Mouse (Mus musculus) C2C12 (cell line): Measurements from ENCODE around the gene Ube2q2. TPM values are rescaled to one million over a fixed set of nuclear protein-coding genes. Genes with fewer than 3 reads are reported as not detected.

Source experiments
- H3K27me3 ChIP-seq: one replicate; pipeline ENCODE4 v1.6.1; 2011; ENCODE audit not compliant: control insufficient read depth, insufficient read depth, insufficient read length
- H3K36me3 ChIP-seq: one replicate; pipeline ENCODE4 v1.6.1; 2011; ENCODE audit not compliant: control insufficient read depth, insufficient read depth
- H3K4me3 ChIP-seq: one replicate; pipeline ENCODE4 v1.5.1; 2011; ENCODE audit warnings: mild to moderate bottlenecking, control low read depth; ENCODE audit not compliant: poor library complexity, insufficient read depth, severe bottlenecking
- H3K79me2 ChIP-seq: one replicate; pipeline ENCODE4 v1.6.1; 2011; ENCODE audit not compliant: control insufficient read depth, insufficient read depth
- H3K79me3 ChIP-seq: one replicate; pipeline ENCODE4 v1.6.1; 2011; ENCODE audit warnings: low read depth, control low read depth
- H3ac ChIP-seq: one replicate; pipeline ENCODE3; 2011; ENCODE audit warnings: low read depth; ENCODE audit not compliant: control insufficient read depth, insufficient read length
- CEBPB ChIP-seq: IDR thresholded peaks from one replicate; pipeline ENCODE4 v1.6.1; 2011; ENCODE audit warnings: low read depth, mild to moderate bottlenecking, control low read depth, moderate library complexity
- CTCF ChIP-seq: IDR thresholded peaks from one replicate; pipeline ENCODE4 v1.5.1; 2011; ENCODE audit not compliant: control insufficient read depth, insufficient read depth, insufficient read length
- FOSL1 ChIP-seq: IDR thresholded peaks from one replicate; pipeline ENCODE4 v1.8.0; 2011; ENCODE audit warnings: mild to moderate bottlenecking, low read length; ENCODE audit not compliant: poor library complexity, insufficient read depth, severe bottlenecking
- MAX ChIP-seq: IDR thresholded peaks from one replicate; pipeline ENCODE4 v1.6.1; 2011; ENCODE audit warnings: mild to moderate bottlenecking, control low read depth
- MYOD1 ChIP-seq: IDR thresholded peaks from one replicate; pipeline ENCODE4 v1.6.1; 2011; ENCODE audit warnings: low read depth; ENCODE audit not compliant: control insufficient read depth, insufficient read length
- MYOG ChIP-seq: IDR thresholded peaks from one replicate; pipeline ENCODE4 v1.6.1; 2011; ENCODE audit not compliant: control insufficient read depth, insufficient read length; ENCODE audit errors: extremely low read depth
- USF1 ChIP-seq: IDR thresholded peaks from one replicate; pipeline ENCODE4 v1.6.1; 2011; ENCODE audit warnings: low read depth, mild to moderate bottlenecking, control low read depth, moderate library complexity
- polyA plus RNA-seq: library from polyadenylated mRNA; unstranded; fragments of >200 nt; fragmentation: generic; extraction: Trizol; gene quantifications from one replicate; pipeline ENCODE4 v1.2.1, GENCODE M21; 2012; ENCODE audit warnings: missing spikeins

Ube2q2 gene
- polyA plus RNA-seq, 1 experiment, result 6.3 TPM

GRCm38 (mm10) chr9:55152935-55153334, 4.3 kb downstream of the Ube2q2 start:
- Histone ChIP-seq H3K4me3 (no peak overlapping the region), H3K79me2 (peaks cover 81% of the 10 kb centered on the region), H3ac (no peak overlapping the region), H3K27me3 (no peaks in the 10 kb centered on the region), H3K36me3 (peaks cover 4% of the 10 kb centered on the region), H3K79me3 (peaks cover 61% of the 10 kb centered on the region)
- no peak for TF ChIP-seq FOSL1

- Histone ChIP-seq H3K36me3 (peaks cover 22% of the 10 kb centered on the region), H3ac (no peak overlapping the region), H3K79me2 (peaks cover 6% of the 10 kb centered on the region), H3K4me3 (no peak overlapping the region), H3K27me3 (no peaks in the 10 kb centered on the region), H3K79me3 (peaks cover 2% of the 10 kb centered on the region)
- TF ChIP-seq CEBPB (no peak), MYOG (no peak), MYOD1 (no peak)
Observed at GRCm38 (mm10) chr9:55170655-55171412, 22.2 kb downstream of the Ube2q2 start.

- no peak for TF ChIP-seq CEBPB
- TF ChIP-seq MYOG, result no peak
- TF ChIP-seq USF1, result no peak
- TF ChIP-seq MAX, result no peak
- no peak for TF ChIP-seq CTCF
- no peak for TF ChIP-seq MYOD1
- TF ChIP-seq FOSL1, result no peak
Observed at GRCm38 (mm10) chr9:55172195-55172685, 23.6 kb downstream of the Ube2q2 start.

GRCm38 (mm10) chr9:55174235-55174634, 25.6 kb downstream of the Ube2q2 start:
- Histone ChIP-seq H3K79me2 (peaks cover 6% of the 10 kb centered on the region), H3K36me3 (peaks cover 19% of the 10 kb centered on the region), H3K4me3 (no peak overlapping the region), H3ac (no peak overlapping the region), H3K27me3 (no peaks in the 10 kb centered on the region), H3K79me3 (peaks cover 2% of the 10 kb centered on the region)
- no peak for TF ChIP-seq USF1
- no peak for TF ChIP-seq MYOD1
- no peak for TF ChIP-seq FOSL1
- no peak for TF ChIP-seq MAX
- no peak for TF ChIP-seq CEBPB

More at GRCm38 (mm10) chr9:55172195-55172685, 23.6 kb downstream of the Ube2q2 start:
- peaks cover 6% of the 10 kb centered on the region for H3K79me2 ChIP-seq
- no peak overlapping the region for H3K4me3 ChIP-seq
- no peak overlapping the region for H3ac ChIP-seq
- H3K79me3 ChIP-seq, result peaks cover 2% of the 10 kb centered on the region
- peaks cover 25% of the 10 kb centered on the region for H3K36me3 ChIP-seq
- no peaks in the 10 kb centered on the region for H3K27me3 ChIP-seq

- TF ChIP-seq USF1, result no peak
- TF ChIP-seq FOSL1, result no peak
- TF ChIP-seq MYOD1, result no peak
- TF ChIP-seq MYOG, result no peak
- TF ChIP-seq CEBPB, result no peak
- TF ChIP-seq CTCF, result no peak
- TF ChIP-seq MAX, result no peak
- Histone ChIP-seq H3K4me3 (no peak overlapping the region), H3K79me3 (no peaks in the 10 kb centered on the region)
Observed at GRCm38 (mm10) chr9:55195876-55196275, 47.2 kb downstream of the Ube2q2 start.

GRCm38 (mm10) chr9:55198260-55198659, 49.6 kb downstream of the Ube2q2 start:
- Histone ChIP-seq H3K27me3 (no peaks in the 10 kb centered on the region), H3K79me3 (no peaks in the 10 kb centered on the region), H3ac (no peak overlapping the region), H3K4me3 (no peak overlapping the region), H3K79me2 (no peaks in the 10 kb centered on the region), H3K36me3 (peaks cover 23% of the 10 kb centered on the region)
- TF ChIP-seq MYOD1 (no peak), USF1 (no peak), CTCF (no peak), CEBPB (no peak), FOSL1 (no peak), MYOG (no peak), MAX (no peak)

More at GRCm38 (mm10) chr9:55195876-55196275, 47.2 kb downstream of the Ube2q2 start:
- peaks cover 31% of the 10 kb centered on the region for H3K36me3 ChIP-seq
- H3K79me2 ChIP-seq, result no peaks in the 10 kb centered on the region
- no peak overlapping the region for H3ac ChIP-seq
- no peaks in the 10 kb centered on the region for H3K27me3 ChIP-seq
